Mouse (Mus musculus): ENCODE measurements at regions not wholly inside any gene's neighbourhood (a gene's known extent, or its start where the extent isn't known, plus 50 kb on each side); places are given as distances from the start of the nearest gene placed in this dataset.
A peak's percentile ranks its signal among the peaks of the same experiment; 100 is the strongest.

GRCm38 (mm10) chr14:86329176-86329575 lies 811.9 kb downstream of the Diaph3 start:
- no peak for ATAC-seq
- no peak overlapping the region for H3K27ac ChIP-seq (ENCODE audit: low read depth, low read length)
- no peaks in the 10 kb centered on the region for H3K9me3 ChIP-seq (ENCODE audit: low read length)
- no peaks in the 10 kb centered on the region; the same call in 1 of the 2 replicates for H3K27me3 ChIP-seq (ENCODE audit: insufficient read depth, low read length)
- H3K36me3 ChIP-seq (ENCODE audit: insufficient read depth) = no peaks in the 10 kb centered on the region
- no peak overlapping the region for H3K4me3 ChIP-seq (ENCODE audit: low read depth, low read length)
- WGBS = 78% methylated on average over 3 of the region's 3 CpGs
- no peaks in the 10 kb centered on the region for H3K4me1 ChIP-seq (ENCODE audit: insufficient read depth)
- no peak for TF ChIP-seq CTCF (IDR thresholded peaks at IDR 0.05; ENCODE audit: low read depth)
- H3K4me2 ChIP-seq (ENCODE audit: low read depth) = no peak overlapping the region
- H3K9ac ChIP-seq = no peak overlapping the region
- no peak for DNase-seq

GRCm38 (mm10) chr14:86327646-86328045 lies 813.4 kb downstream of the Diaph3 start:
- 40% methylated on average over 9 of the region's 9 CpGs for WGBS
- Histone ChIP-seq H3K4me2 (ENCODE audit: low read depth) (no peak overlapping the region), H3K4me1 (ENCODE audit: insufficient read depth) (no peaks in the 10 kb centered on the region), H3K9ac (no peak overlapping the region), H3K27ac (ENCODE audit: low read depth, low read length) (no peak overlapping the region), H3K36me3 (ENCODE audit: insufficient read depth) (no peaks in the 10 kb centered on the region), H3K27me3 (ENCODE audit: insufficient read depth, low read length) (no peaks in the 10 kb centered on the region; the same call in 1 of the 2 replicates), H3K9me3 (ENCODE audit: low read length) (no peaks in the 10 kb centered on the region), H3K4me3 (ENCODE audit: low read depth, low read length) (no peak overlapping the region)
- ATAC-seq (peak; percentile 68), DNase-seq (peak; percentile 43)
- TF ChIP-seq CTCF (IDR thresholded peaks at IDR 0.05; ENCODE audit: low read depth) = no peak

GRCm38 (mm10) chr14:86322365-86322764 lies 818.7 kb downstream of the Diaph3 start:
- 70% methylated on average over 7 of the region's 7 CpGs for WGBS
- Histone ChIP-seq H3K9me3 (ENCODE audit: low read length) (no peaks in the 10 kb centered on the region), H3K27me3 (ENCODE audit: insufficient read depth, low read length) (no peaks in the 10 kb centered on the region; the same call in 1 of the 2 replicates), H3K9ac (no peak overlapping the region), H3K27ac (ENCODE audit: low read depth, low read length) (no peak overlapping the region), H3K4me3 (ENCODE audit: low read depth, low read length) (no peak overlapping the region), H3K36me3 (ENCODE audit: insufficient read depth) (no peaks in the 10 kb centered on the region), H3K4me2 (ENCODE audit: low read depth) (no peak overlapping the region), H3K4me1 (ENCODE audit: insufficient read depth) (no peaks in the 10 kb centered on the region)
- no peak for ATAC-seq
- no peak for DNase-seq
- TF ChIP-seq CTCF (IDR thresholded peaks at IDR 0.05; ENCODE audit: low read depth) = no peak

- Histone ChIP-seq H3K4me3 (ENCODE audit: low read depth, low read length) (no peak overlapping the region), H3K27me3 (ENCODE audit: insufficient read depth, low read length) (no peaks in the 10 kb centered on the region), H3K27ac (ENCODE audit: low read depth, low read length) (no peak overlapping the region), H3K36me3 (ENCODE audit: insufficient read depth) (no peaks in the 10 kb centered on the region), H3K9ac (no peak overlapping the region), H3K4me2 (ENCODE audit: low read depth) (no peak overlapping the region), H3K9me3 (ENCODE audit: low read length) (no peaks in the 10 kb centered on the region), H3K4me1 (ENCODE audit: insufficient read depth) (no peaks in the 10 kb centered on the region)
- ATAC-seq (no peak), DNase-seq (no peak)
- 79% methylated on average over 6 of the region's 6 CpGs for WGBS
- TF ChIP-seq CTCF (IDR thresholded peaks at IDR 0.05; ENCODE audit: low read depth) = no peak
Measured at GRCm38 (mm10) chr14:86315974-86316373, 825.1 kb downstream of the Diaph3 start.

- no peak for TF ChIP-seq CTCF (IDR thresholded peaks at IDR 0.05; ENCODE audit: low read depth)
- H3K36me3 ChIP-seq (ENCODE audit: insufficient read depth) = no peaks in the 10 kb centered on the region
- ATAC-seq = no peak
- no peaks in the 10 kb centered on the region for H3K9me3 ChIP-seq (ENCODE audit: low read length)
- no peak overlapping the region for H3K4me2 ChIP-seq (ENCODE audit: low read depth)
- H3K27ac ChIP-seq (ENCODE audit: low read depth, low read length) = no peak overlapping the region
- no peak for DNase-seq
- H3K4me3 ChIP-seq (ENCODE audit: low read depth, low read length) = no peak overlapping the region
- 80% methylated on average over 7 of the region's 7 CpGs for WGBS
- H3K27me3 ChIP-seq (ENCODE audit: insufficient read depth, low read length) = no peaks in the 10 kb centered on the region
- H3K4me1 ChIP-seq (ENCODE audit: insufficient read depth) = no peaks in the 10 kb centered on the region
- H3K9ac ChIP-seq = no peak overlapping the region
Measured at GRCm38 (mm10) chr14:86308949-86309543, 832.0 kb downstream of the Diaph3 start.

- Histone ChIP-seq H3K9me3 (ENCODE audit: low read length) (no peaks in the 10 kb centered on the region), H3K4me1 (ENCODE audit: insufficient read depth) (no peaks in the 10 kb centered on the region), H3K36me3 (ENCODE audit: insufficient read depth) (no peaks in the 10 kb centered on the region), H3K9ac (no peak overlapping the region), H3K4me2 (ENCODE audit: low read depth) (no peak overlapping the region), H3K27ac (ENCODE audit: low read depth, low read length) (no peak overlapping the region), H3K4me3 (ENCODE audit: low read depth, low read length) (no peak overlapping the region), H3K27me3 (ENCODE audit: insufficient read depth, low read length) (no peaks in the 10 kb centered on the region)
- WGBS = 41% methylated on average over 2 of the region's 2 CpGs
- ATAC-seq (no peak), DNase-seq (peak; percentile 51)
- peak; percentile 75 for TF ChIP-seq CTCF (IDR thresholded peaks at IDR 0.05; ENCODE audit: low read depth)
Measured at GRCm38 (mm10) chr14:86307806-86308205, 833.2 kb downstream of the Diaph3 start.

- DNase-seq (no peak), ATAC-seq (no peak)
- no peaks in the 10 kb centered on the region for H3K27me3 ChIP-seq (ENCODE audit: insufficient read depth, low read length)
- no peak overlapping the region for H3K4me3 ChIP-seq (ENCODE audit: low read depth, low read length)
- no peak for TF ChIP-seq CTCF (IDR thresholded peaks at IDR 0.05; ENCODE audit: low read depth)
- WGBS = 86% methylated on average over 5 of the region's 5 CpGs
- no peaks in the 10 kb centered on the region for H3K4me1 ChIP-seq (ENCODE audit: insufficient read depth)
- H3K36me3 ChIP-seq (ENCODE audit: insufficient read depth) = no peaks in the 10 kb centered on the region
- no peak overlapping the region for H3K9ac ChIP-seq
- no peaks in the 10 kb centered on the region for H3K9me3 ChIP-seq (ENCODE audit: low read length)
- H3K27ac ChIP-seq (ENCODE audit: low read depth, low read length) = no peak overlapping the region
- H3K4me2 ChIP-seq (ENCODE audit: low read depth) = no peak overlapping the region
Measured at GRCm38 (mm10) chr14:86301666-86302065, 839.4 kb downstream of the Diaph3 start.
